Mouse (Mus musculus) liver, embryonic 14.5 days (tissue): Measurements from ENCODE around the gene Sh3d19. TPM values are rescaled to one million over a fixed set of nuclear protein-coding genes. Genes with fewer than 3 reads are reported as not detected.

ENCODE experiments used
- ATAC-seq: fragments of 200-750 bp; cut with Nextera tagmentation; 2 replicates; pipeline ENCODE4 v1.8.0; 2017; ENCODE audit warnings: moderate number of reproducible peaks, mild to moderate bottlenecking, moderate library complexity; ENCODE audit not compliant: insufficient read depth
- DNase-seq, 3 experiments: peaks; one replicate each; pipeline ENCODE4 v3.0.0-alpha.2; 2012 to 2013; ENCODE audit warnings: low read depth in 3 of 3, low spot score in 3 of 3
- H3K27ac ChIP-seq: fragments of 300-500 bp; sonication (generic); 2 replicates; pipeline ENCODE4 v1.5.1; 2014; ENCODE audit warnings: moderate library complexity, mild to moderate bottlenecking, control low read depth, inconsistent platforms
- H3K27me3 ChIP-seq: fragments of 300-500 bp; sonication (generic); 2 replicates; pipeline ENCODE4 v1.6.1; 2014; ENCODE audit warnings: mild to moderate bottlenecking, low read length, moderate library complexity; ENCODE audit not compliant: control insufficient read depth, insufficient read depth
- H3K36me3 ChIP-seq: fragments of 300-500 bp; sonication (generic); replicated peaks from 2 replicates; pipeline ENCODE4 v1.6.1; 2014; ENCODE audit warnings: low read depth; ENCODE audit not compliant: control insufficient read depth, insufficient read depth
- H3K4me1 ChIP-seq, 2 experiments: fragments of 200-500 bp in 1 of 2; fragments of 300-500 bp in 1 of 2; sonication (generic) in 1 of 2; replicated peaks; 2 replicates each; pipeline ENCODE4 v1.6.1; 2012 to 2014; ENCODE audit warnings: antibody characterized with exemption in 1 of 2, inconsistent platforms in 1 of 2, low read length in 1 of 2; ENCODE audit not compliant: control insufficient read depth in 2 of 2, insufficient read depth in 2 of 2
- H3K4me2 ChIP-seq: fragments of 300-500 bp; sonication (generic); 2 replicates; pipeline ENCODE4 v1.6.1; 2014; ENCODE audit warnings: low read depth, mild to moderate bottlenecking, control low read depth, moderate library complexity
- H3K4me3 ChIP-seq, 2 experiments: fragments of 200-500 bp in 1 of 2; fragments of 300-500 bp in 1 of 2; sonication (generic) in 1 of 2; 2 replicates each; pipeline ENCODE4 v1.5.1; 2012 to 2014; ENCODE audit warnings: low read depth in 2 of 2, low read length in 2 of 2, mild to moderate bottlenecking in 2 of 2, control low read depth in 1 of 2, inconsistent platforms in 1 of 2, moderate library complexity in 1 of 2; ENCODE audit not compliant: insufficient read depth in 1 of 2
- H3K9ac ChIP-seq: fragments of 300-500 bp; sonication (generic); replicated peaks from 2 replicates; pipeline ENCODE4 v1.6.1; 2014; ENCODE audit warnings: mild to moderate bottlenecking, control low read depth, moderate library complexity
- H3K9me3 ChIP-seq: fragments of 300-500 bp; sonication (generic); 2 replicates; pipeline ENCODE4 v1.6.1; 2016; ENCODE audit warnings: low read length, mixed read lengths; ENCODE audit not compliant: control insufficient read depth
- CTCF ChIP-seq: IDR thresholded peaks from 2 replicates; pipeline ENCODE4 v1.5.1; 2016; ENCODE audit warnings: antibody characterized with exemption, low read depth, control low read depth
- EP300 ChIP-seq: IDR thresholded peaks from 2 replicates; pipeline ENCODE4 v1.6.1; 2016; ENCODE audit warnings: antibody characterized with exemption, low read depth
- WGBS: fragments of 180-500 bp; shearing (Covaris S2); extraction: QIAGEN DNeasy Blood & Tissue Kit; methylation state at CpG from one replicate; pipeline ENCODE4 v1.1.7; 2014; ENCODE audit not compliant: insufficient replicate concordance; 5-methylcytosine and 5-hydroxymethylcytosine counted together
- polyA plus RNA-seq, 2 experiments: library from polyadenylated mRNA; depleted of rRNA in 1 of 2; stranded (reverse) in 1 of 2; unstranded in 1 of 2; fragments of >200 nt; fragmentation: Nextera tagmentation in 1 of 2; extraction: Ambion mirVana in 1 of 2; gene quantifications; 2 replicates each; pipeline versions ENCODE4 v1.2.1 to v1.2.3; 2012 to 2014

Gene Sh3d19
- polyA plus RNA-seq, 2 experiments, result 5.5 to 6.3 TPM

GRCm38 (mm10) chr3:86011833-86012232 is 40.9 kb downstream of the Sh3d19 start:
- WGBS, result 41% methylated on average over 3 of the region's 3 CpGs
- TF ChIP-seq EP300 (no peak), CTCF (no peak)
- no peaks in the 10 kb centered on the region for H3K27me3 ChIP-seq
- no peaks in the 10 kb centered on the region; a peak in 1 of 4 replicates for H3K4me1 ChIP-seq
- no peak overlapping the region for H3K4me2 ChIP-seq
- no peak overlapping the region for H3K4me3 ChIP-seq
- ATAC-seq (no peak), DNase-seq (no peak)
- no peak overlapping the region for H3K27ac ChIP-seq
- H3K36me3 ChIP-seq, result no peaks in the 10 kb centered on the region
- H3K9ac ChIP-seq, result no peak overlapping the region
- no peaks in the 10 kb centered on the region for H3K9me3 ChIP-seq

- no peaks in the 10 kb centered on the region for H3K9me3 ChIP-seq
- TF ChIP-seq CTCF, result no peak
- TF ChIP-seq EP300, result no peak
- H3K27me3 ChIP-seq, result no peaks in the 10 kb centered on the region
- no peak overlapping the region for H3K4me3 ChIP-seq
- WGBS, result 74% methylated on average over 10 of the region's 10 CpGs
- H3K36me3 ChIP-seq, result no peaks in the 10 kb centered on the region
- H3K9ac ChIP-seq, result no peak overlapping the region
- no peak for ATAC-seq
- peaks cover 0 to 3% of the 10 kb centered on the region in 2 experiments; a peak in 2 of 4 replicates for H3K4me1 ChIP-seq
- no peak overlapping the region for H3K4me2 ChIP-seq
- no peak overlapping the region for H3K27ac ChIP-seq
- no peak for DNase-seq
These were observed 42.9 kb downstream of the Sh3d19 start for GRCm38 (mm10) chr3:86013837-86014236.

GRCm38 (mm10) chr3:86016965-86017364 is 46.1 kb downstream of the Sh3d19 start:
- 80% methylated on average over 1 of the region's 1 CpGs for WGBS
- Histone ChIP-seq H3K27me3 (no peaks in the 10 kb centered on the region), H3K4me1 (peaks cover 0 to 5% of the 10 kb centered on the region in 2 experiments; a peak in 2 of 4 replicates), H3K9me3 (no peaks in the 10 kb centered on the region), H3K4me2 (no peak overlapping the region), H3K4me3 (no peak overlapping the region), H3K9ac (no peak overlapping the region), H3K36me3 (no peaks in the 10 kb centered on the region), H3K27ac (no peak overlapping the region)
- TF ChIP-seq EP300 (no peak), CTCF (no peak)
- ATAC-seq (no peak), DNase-seq (no peak)

- Histone ChIP-seq H3K27ac (no peak overlapping the region), H3K27me3 (no peaks in the 10 kb centered on the region), H3K9me3 (no peaks in the 10 kb centered on the region), H3K4me1 (peaks cover 0 to 5% of the 10 kb centered on the region in 2 experiments; a peak in 2 of 4 replicates), H3K9ac (no peak overlapping the region), H3K4me2 (no peak overlapping the region), H3K4me3 (no peak overlapping the region), H3K36me3 (no peaks in the 10 kb centered on the region)
- ATAC-seq, result no peak
- no peak for TF ChIP-seq CTCF
- TF ChIP-seq EP300, result no peak
- 69% methylated on average over 8 of the region's 8 CpGs for WGBS
- no peak for DNase-seq
These were observed 46.6 kb downstream of the Sh3d19 start for GRCm38 (mm10) chr3:86017484-86017883.

GRCm38 (mm10) chr3:86020921-86021650 is 50.2 kb downstream of the Sh3d19 start:
- ATAC-seq (no peak), DNase-seq (no peak)

More at GRCm38 (mm10) chr3:86020921-86021650, 50.2 kb downstream of the Sh3d19 start:
- Histone ChIP-seq H3K9ac (no peak overlapping the region), H3K4me3 (no peak overlapping the region), H3K9me3 (no peaks in the 10 kb centered on the region), H3K27ac (no peak overlapping the region), H3K27me3 (no peaks in the 10 kb centered on the region), H3K4me2 (no peak overlapping the region), H3K4me1 (peaks cover 0 to 5% of the 10 kb centered on the region in 2 experiments; a peak in 2 of 4 replicates), H3K36me3 (no peaks in the 10 kb centered on the region)
- 65% methylated on average over 16 of the region's 16 CpGs for WGBS
- TF ChIP-seq EP300 (no peak), CTCF (no peak)
